Mouse (Mus musculus) frontal cortex, postnatal 14 days (tissue): ENCODE results near the gene P3h1.
A peak's percentile ranks its signal among the peaks of the same experiment; 100 is the strongest.
"Not testable (repeated sequence)": the region's sequence is repeated elsewhere in the genome, so short reads cannot be mapped to it uniquely, and the experiment has no call there.

Experiments used
- DNase-seq, 2 experiments: peaks; one replicate each; pipeline ENCODE4 v3.0.0; 2022; ENCODE audit warnings: low spot score in 2 of 2

P3h1 gene

GRCm38 (mm10) chr4:119275226-119275625 lies 42.5 kb downstream of the P3h1 start:
- DNase-seq = no peak

GRCm38 (mm10) chr4:119275726-119276125 lies 43.0 kb downstream of the P3h1 start:
- DNase-seq = no peak

GRCm38 (mm10) chr4:119278784-119279183 lies 46.1 kb downstream of the P3h1 start:
- not testable (repeated sequence) for DNase-seq

GRCm38 (mm10) chr4:119284861-119285260 lies 52.1 kb downstream of the P3h1 start:
- DNase-seq = no peak

GRCm38 (mm10) chr4:119285336-119285735 lies 52.6 kb downstream of the P3h1 start:
- no peak for DNase-seq

GRCm38 (mm10) chr4:119291921-119292320 lies 59.2 kb downstream of the P3h1 start:
- DNase-seq = no peak

GRCm38 (mm10) chr4:119292771-119293573 lies 60.3 kb downstream of the P3h1 start:
- DNase-seq = peak; percentile 48 to 51

- peak in 1 of 2 experiments; percentile 21 for DNase-seq
These were observed 61.0 kb downstream of the P3h1 start for GRCm38 (mm10) chr4:119293574-119294258.

- peak; percentile 99 to 100 for DNase-seq
These were observed 61.9 kb downstream of the P3h1 start, which contains the start of gene Ybx1 for GRCm38 (mm10) chr4:119294415-119295133. Gene Ybx1, minus strand, starts transcription at chr4:119294604.

- no peak for DNase-seq
These were observed 62.4 kb downstream of the P3h1 start for GRCm38 (mm10) chr4:119295134-119295453.

- DNase-seq = no peak
These were observed 64.6 kb downstream of the P3h1 start for GRCm38 (mm10) chr4:119297361-119297760.
